Comparison of ENCODE assay signal across 8 mouse cellular contexts in genomic region chr8:11382059-11382810, GRCm38 (mm10).
DNase-seq lines count a peak whose midpoint lies in the region; ATAC-seq lines count a peak whose summit lies in the region.

No protein-coding gene starts in this region.

- H3K36me3 ChIP-seq in forebrain, embryonic 15.5 days = no peaks in the 10 kb centered on the region
- H3K36me3 ChIP-seq in midbrain, embryonic 15.5 days (replicated peaks) = no peaks in the 10 kb centered on the region

- H3K9ac ChIP-seq in forebrain, embryonic 15.5 days (replicated peaks) = no peak overlapping the region
- H3K9ac ChIP-seq in midbrain, embryonic 15.5 days = no peak overlapping the region

- no peaks in the 10 kb centered on the region for H3K9me3 ChIP-seq in forebrain, embryonic 15.5 days
- no peaks in the 10 kb centered on the region for H3K9me3 ChIP-seq in midbrain, embryonic 15.5 days

- no peaks in the 10 kb centered on the region for H3K27me3 ChIP-seq in forebrain, embryonic 15.5 days
- H3K27me3 ChIP-seq in midbrain, embryonic 15.5 days (replicated peaks) = no peaks in the 10 kb centered on the region

- no peak overlapping the region for H3K4me3 ChIP-seq in forebrain, embryonic 15.5 days
- no peak overlapping the region for H3K4me3 ChIP-seq in midbrain, embryonic 15.5 days

- peak; percentile 97 for DNase-seq in 3T3-L1 (ENCODE audit: low read depth, low spot score)
- peak; percentile 87 for DNase-seq in adrenal gland, postnatal 14 days
- peak; percentile 82 to 90 for DNase-seq in heart, postnatal 10 days
- peak; percentile 67 to 69 for DNase-seq in layer of hippocampus, postnatal 10 days (ENCODE audit: low spot score in 2 of 2)
- peak; percentile 37 for DNase-seq in urinary bladder, postnatal 25 days (ENCODE audit: low spot score)
- no peak for DNase-seq in spleen, adult 18-20 months

- no peak overlapping the region for H3K4me2 ChIP-seq in forebrain, embryonic 15.5 days (replicated peaks)
- no peak overlapping the region for H3K4me2 ChIP-seq in midbrain, embryonic 15.5 days

- WGBS in forebrain, embryonic 15.5 days = 22% methylated on average over 19 of the region's 19 CpGs
- WGBS in midbrain, embryonic 15.5 days = 33% methylated on average over 19 of the region's 19 CpGs

- H3K4me1 ChIP-seq in forebrain, embryonic 15.5 days = peaks cover 14% of the 10 kb centered on the region
- H3K4me1 ChIP-seq in midbrain, embryonic 15.5 days = peaks cover 10% of the 10 kb centered on the region

- H3K27ac ChIP-seq in forebrain, embryonic 15.5 days (replicated peaks) = no peak overlapping the region; the same call in 1 of the 2 replicates
- H3K27ac ChIP-seq in midbrain, embryonic 15.5 days = 0 out of 2 replicates have a peak overlapping the region, but pooled peaks have one; percentile 2

- peak; percentile 46; the same call in 1 of the 2 replicates for ATAC-seq in forebrain, embryonic 15.5 days (replicated peaks)
- ATAC-seq in midbrain, embryonic 15.5 days (replicated peaks) = peak; percentile 30; the same call in 1 of the 2 replicates

- intact Hi-C loops in heart, postnatal 10 days (cut with DNase I) = loop anchor here (1.0 to 5.0 kb wide), 2 partner anchors 50 to 70 kb away; partner anchors contain the start of genes Col4a1 and Col4a2

Comparison
In these comparisons a context has a peak if more than half of its experiments do, and no peak if none do; other contexts are left out.
1. DNase-seq: peak in 3T3-L1 (single experiment), adrenal gland, postnatal 14 days (single experiment), heart, postnatal 10 days (2 of 2), layer of hippocampus, postnatal 10 days (2 of 2) and urinary bladder, postnatal 25 days (single experiment); none in spleen, adult 18-20 months (0 of 2).